In genomic region chr3:122628956-122629355, GRCm38 (mm10) we compare ENCODE assay signal across 18 mouse cellular contexts. TPM values are rescaled to one million over a fixed set of nuclear protein-coding genes. Genes with fewer than 3 reads are reported as not detected.
DNase-seq lines count a peak whose midpoint lies in the region; ATAC-seq and TF ChIP-seq lines count a peak whose summit lies in the region.
"Had no signal": no experiment of that assay in that cellular context is flagged by ENCODE, and none has a peak within 500 bp of the region (broad histone marks: within the 10 kb centered on the region; RNA-seq: fewer than 3 reads in every experiment).

No protein-coding gene starts in this region.

- no peak for DNase-seq in heart, adult 18-20 months
- no peak for DNase-seq in lung, adult 2 months
- DNase-seq in ES-E14 (ENCODE audit: low read depth, low spot score), result no peak
- DNase-seq in adrenal gland, adult 2 months, result no peak
- DNase-seq: cerebellum, postnatal 10 days; gastrocnemius, postnatal 14 days; right cerebral cortex, postnatal 25 days; thymus, postnatal 4 days had no signal

- no peaks in the 10 kb centered on the region for H3K36me3 ChIP-seq in heart, embryonic 16.5 days (ENCODE audit: control insufficient read depth, insufficient read depth)
- H3K36me3 ChIP-seq in lung, embryonic 15.5 days, result no peaks in the 10 kb centered on the region
- H3K36me3 ChIP-seq in ES-E14 (ENCODE audit: control insufficient read depth, insufficient read depth, low read length, poor library complexity, severe bottlenecking), result no peaks in the 10 kb centered on the region
- no peaks in the 10 kb centered on the region for H3K36me3 ChIP-seq in liver, embryonic 16.5 days (ENCODE audit: control insufficient read depth, insufficient read depth)
- H3K36me3 ChIP-seq: forebrain, embryonic 12.5 days; G1E; heart, embryonic 12.5 days; hindbrain, embryonic 12.5 days; limb, embryonic 15.5 days; midbrain, embryonic 12.5 days; neural tube, embryonic 13.5 days had no signal

- no peak for TF ChIP-seq CTCF in lung, adult 2 months (IDR thresholded peaks at IDR 0.05; ENCODE audit: insufficient read depth, low read length)

- no peak for TF ChIP-seq POLR2A in lung, adult 2 months (IDR thresholded peaks at IDR 0.05; ENCODE audit: borderline replicate concordance, extremely low read depth, low read depth, low read length)

- 0 out of 2 replicates have a peak overlapping the region, but pooled peaks have one; percentile 11 for H3K27ac ChIP-seq in heart, embryonic 16.5 days (ENCODE audit: low read length)
- 0 out of 2 replicates have a peak overlapping the region, but pooled peaks have one; percentile 59 for H3K27ac ChIP-seq in lung, embryonic 15.5 days
- H3K27ac ChIP-seq in ES-E14 (ENCODE audit: insufficient read depth, low read depth, low read length, poor library complexity, severe bottlenecking), result no peak overlapping the region
- H3K27ac ChIP-seq in liver, embryonic 16.5 days (ENCODE audit: low read length), result no peak overlapping the region
- H3K27ac ChIP-seq: forebrain, embryonic 12.5 days; hindbrain, embryonic 12.5 days; limb, embryonic 15.5 days; midbrain, embryonic 12.5 days; neural tube, embryonic 13.5 days had no signal

- H3K4me2 ChIP-seq in heart, embryonic 16.5 days (ENCODE audit: low read depth, low read length), result no peak overlapping the region
- no peak overlapping the region for H3K4me2 ChIP-seq in lung, embryonic 15.5 days
- peak overlapping the region; percentile 55; the same call in 1 of the 2 replicates for H3K4me2 ChIP-seq in liver, embryonic 16.5 days (ENCODE audit: low read depth, low read length)

- H3K4me3 ChIP-seq in heart, embryonic 16.5 days (ENCODE audit: low read length), result no peak overlapping the region
- H3K4me3 ChIP-seq in lung, embryonic 15.5 days, result no peak overlapping the region
- no peak overlapping the region for H3K4me3 ChIP-seq in lung, adult 2 months (replicated peaks; ENCODE audit: extremely low read depth, low read depth, low read length)
- H3K4me3 ChIP-seq in ES-E14 (ENCODE audit: insufficient read depth in 1 of 2, low read depth in 1 of 2, low read length in 2 of 2, poor library complexity in 1 of 2, severe bottlenecking in 1 of 2), result peak overlapping the region; percentile 37 to 49
- no peak overlapping the region for H3K4me3 ChIP-seq in liver, embryonic 16.5 days (ENCODE audit: low read depth, low read length)
- H3K4me3 ChIP-seq: forebrain, embryonic 12.5 days; hindbrain, embryonic 12.5 days; limb, embryonic 15.5 days; midbrain, embryonic 12.5 days; neural tube, embryonic 13.5 days had no signal

- 69% methylated on average over 3 of the region's 3 CpGs for WGBS in heart, embryonic 16.5 days
- WGBS in lung, embryonic 15.5 days, result 76% methylated on average over 3 of the region's 3 CpGs
- 50% methylated on average over 3 of the region's 3 CpGs for WGBS in lung, adult 2 months
- WGBS in liver, embryonic 16.5 days (ENCODE audit: insufficient replicate concordance), result 19% methylated on average over 3 of the region's 3 CpGs

- no peak for ATAC-seq in heart, embryonic 16.5 days (replicated peaks; ENCODE audit: extremely low read depth, insufficient read depth, low FRiP score)
- ATAC-seq in lung, embryonic 15.5 days (ENCODE audit: borderline replicate concordance, extremely low read depth, low FRiP score, low TSS enrichment), result no peak
- no peak for ATAC-seq in liver, embryonic 16.5 days (ENCODE audit: low read depth)

- no peaks in the 10 kb centered on the region; the same call in 1 of the 2 replicates for H3K4me1 ChIP-seq in heart, embryonic 16.5 days (ENCODE audit: control insufficient read depth, insufficient read depth, low read length)
- peaks cover 19% of the 10 kb centered on the region for H3K4me1 ChIP-seq in lung, embryonic 15.5 days
- H3K4me1 ChIP-seq in lung, adult 2 months (ENCODE audit: control insufficient read depth, insufficient read depth, low read length), result peaks cover 2% of the 10 kb centered on the region; the same call in 1 of the 2 replicates
- H3K4me1 ChIP-seq in ES-E14 (ENCODE audit: control insufficient read depth in 2 of 2, insufficient read depth in 2 of 2, low read length in 2 of 2, poor library complexity in 1 of 2), result peaks cover 2 to 14% of the 10 kb centered on the region in 2 experiments; a peak in 3 of 4 replicates
- no peaks in the 10 kb centered on the region; the same call in 1 of the 2 replicates for H3K4me1 ChIP-seq in liver, embryonic 16.5 days (ENCODE audit: control insufficient read depth, low read depth, low read length)
- H3K4me1 ChIP-seq: hindbrain, embryonic 12.5 days; midbrain, embryonic 12.5 days; neural tube, embryonic 13.5 days had no signal

- in situ Hi-C loops in ES-E14 (cut with MboI; ENCODE audit: low sequenced_read_pairs in 2 of 2, unreplicated experiment in 2 of 2), result loop anchor here in 1 of 2 experiments (25.0 kb wide), 1 partner anchor 317 kb away; no protein-coding TSS in a partner anchor

- no peak overlapping the region for H3K9ac ChIP-seq in heart, embryonic 16.5 days (ENCODE audit: low read length)
- H3K9ac ChIP-seq in lung, embryonic 15.5 days, result no peak overlapping the region
- no peak overlapping the region for H3K9ac ChIP-seq in ES-E14 (ENCODE audit: insufficient read depth, low read depth, low read length, poor library complexity, severe bottlenecking)
- H3K9ac ChIP-seq in liver, embryonic 16.5 days (ENCODE audit: low read depth, low read length), result no peak overlapping the region
- H3K9ac ChIP-seq: forebrain, embryonic 12.5 days; heart, embryonic 12.5 days; hindbrain, embryonic 12.5 days; limb, embryonic 15.5 days; midbrain, embryonic 12.5 days; neural tube, embryonic 13.5 days had no signal

- no peaks in the 10 kb centered on the region for H3K27me3 ChIP-seq in heart, embryonic 16.5 days (ENCODE audit: control insufficient read depth, insufficient read depth, low read length)
- H3K27me3 ChIP-seq in lung, embryonic 15.5 days, result no peaks in the 10 kb centered on the region
- no peaks in the 10 kb centered on the region for H3K27me3 ChIP-seq in liver, embryonic 16.5 days (ENCODE audit: control insufficient read depth, insufficient read depth, low read depth, low read length)
- H3K27me3 ChIP-seq: forebrain, embryonic 12.5 days; heart, embryonic 12.5 days; hindbrain, embryonic 12.5 days; limb, embryonic 15.5 days; midbrain, embryonic 12.5 days; neural tube, embryonic 13.5 days had no signal

- no peaks in the 10 kb centered on the region for H3K9me3 ChIP-seq in heart, embryonic 16.5 days (replicated peaks; ENCODE audit: control insufficient read depth, low read length)
- no peaks in the 10 kb centered on the region for H3K9me3 ChIP-seq in lung, embryonic 15.5 days
- no peaks in the 10 kb centered on the region for H3K9me3 ChIP-seq in ES-E14 (ENCODE audit: control insufficient read depth, insufficient read depth, low read depth, low read length)
- no peaks in the 10 kb centered on the region for H3K9me3 ChIP-seq in liver, embryonic 16.5 days (replicated peaks; ENCODE audit: control insufficient read depth, low read length)
- H3K9me3 ChIP-seq: forebrain, embryonic 12.5 days; G1E; heart, embryonic 12.5 days; hindbrain, embryonic 12.5 days; limb, embryonic 15.5 days; midbrain, embryonic 12.5 days; neural tube, embryonic 13.5 days had no signal

TF ChIP-seq in ES-E14, 5 proteins besides CTCF, POLR2A, EP300 and RAD21:
- TF ChIP-seq ZC3H11A (IDR thresholded peaks at IDR 0.05; ENCODE audit: borderline replicate concordance, low read depth, low read length), result no peak
- TF ChIP-seq ZNF384 (IDR thresholded peaks at IDR 0.05; ENCODE audit: low read depth, low read length), result no peak
TF ChIP-seq in ES-E14: peak in this region for 0.

RNA-seq across cellular contexts. Expression of gene Fnbp1l, which starts 9.4 kb away (rescaled TPM):
- 22.9 and 27.5 TPM in 2 replicates for polyA plus RNA-seq in heart, embryonic 16.5 days (2015; fragmentation: Nextera tagmentation; extraction: Ambion mirVana)
- 10 to 100 TPM; 16.4 to 16.8 TPM for total RNA-seq in heart, adult 18-20 months (2021)
- 50.2 and 52.8 TPM in 2 replicates for polyA plus RNA-seq in lung, embryonic 15.5 days (2015; fragmentation: Nextera tagmentation; extraction: Ambion mirVana)
- 20.1 and 40.4 TPM in 2 replicates for polyA plus RNA-seq in lung, adult 2 months (2012; rRNA removed)
- 21.2 and 25.5 TPM in 2 replicates for total RNA-seq in ES-E14 (2012; rRNA removed)
- 4.1 and 4.6 TPM in 2 replicates for polyA plus RNA-seq in liver, embryonic 16.5 days (2015; fragmentation: Nextera tagmentation; extraction: Ambion mirVana)
- total RNA-seq in adrenal gland, adult 2 months (2021), result 10 to 100 TPM; 16.3 to 22.0 TPM
- 1.4 TPM in 2 replicates for polyA plus RNA-seq in adrenal gland, adult 2 months (2012; rRNA removed)
- polyA plus RNA-seq: G1E had no signal

Comparison
In these comparisons a context has a peak if more than half of its experiments do, and no peak if none do; other contexts are left out.
1. H3K27ac ChIP-seq: peak in heart, embryonic 16.5 days (single experiment) and lung, embryonic 15.5 days (single experiment); none in ES-E14 (single experiment) and liver, embryonic 16.5 days (single experiment).
2. H3K4me3 ChIP-seq: peak in ES-E14 (2 of 2); none in heart, embryonic 16.5 days (single experiment), lung, embryonic 15.5 days (single experiment), lung, adult 2 months (single experiment) and liver, embryonic 16.5 days (single experiment).